Comparison of ENCODE assay signal across 8 mouse cellular contexts in genomic region chr4:99445077-99445754, GRCm38 (mm10).
DNase-seq lines count a peak whose midpoint lies in the region; ATAC-seq and TF ChIP-seq lines count a peak whose summit lies in the region.

No protein-coding gene starts in this region.

- TF ChIP-seq CTCF in E14TG2a.4 (conservative IDR thresholded peaks at IDR 0.05; ENCODE audit: low read length): no peak
- peak; percentile 31; the same call in 1 of the 2 replicates for TF ChIP-seq CTCF in kidney, postnatal 0 days (IDR thresholded peaks at IDR 0.05; ENCODE audit: low read depth)

- no peak overlapping the region for H3K9ac ChIP-seq in forebrain, embryonic 11.5 days (ENCODE audit: low read length)
- H3K9ac ChIP-seq in kidney, postnatal 0 days (ENCODE audit: low read depth, low read length): no peak overlapping the region
- no peak overlapping the region; the same call in 1 of the 2 replicates for H3K9ac ChIP-seq in midbrain, embryonic 16.5 days (ENCODE audit: low read depth, low read length)

- peak overlapping the region; percentile 34; the same call in 1 of the 2 replicates for H3K4me2 ChIP-seq in forebrain, embryonic 11.5 days (ENCODE audit: low read depth, low read length, severe bottlenecking)
- H3K4me2 ChIP-seq in kidney, postnatal 0 days (ENCODE audit: low read length): peak overlapping the region; percentile 47
- H3K4me2 ChIP-seq in midbrain, embryonic 16.5 days (ENCODE audit: low read length): peak overlapping the region; percentile 57

- whole genome bisulfite sequencing in forebrain, embryonic 11.5 days: 45% methylated on average over 28 of the region's 28 CpGs
- WGBS in kidney, postnatal 0 days: 28% methylated on average over 28 of the region's 28 CpGs
- WGBS in midbrain, embryonic 16.5 days: 50% methylated on average over 28 of the region's 28 CpGs

- H3K27me3 ChIP-seq in E14TG2a.4 (ENCODE audit: insufficient read depth, low read length): peaks cover 24% of the 10 kb centered on the region
- no peaks in the 10 kb centered on the region for H3K27me3 ChIP-seq in forebrain, embryonic 11.5 days (ENCODE audit: control insufficient read depth, insufficient read depth, low read length)
- no peaks in the 10 kb centered on the region for H3K27me3 ChIP-seq in kidney, postnatal 0 days (ENCODE audit: insufficient read depth, low read length)
- no peaks in the 10 kb centered on the region for H3K27me3 ChIP-seq in midbrain, embryonic 16.5 days (ENCODE audit: control insufficient read depth, insufficient read depth, low read depth, low read length)

- peak overlapping the region; percentile 74 for H3K4me3 ChIP-seq in E14TG2a.4 (replicated peaks; ENCODE audit: low read length)
- H3K4me3 ChIP-seq in forebrain, embryonic 11.5 days (ENCODE audit: low read depth, low read length): 0 out of 2 replicates have a peak overlapping the region, but pooled peaks have one; percentile 12
- H3K4me3 ChIP-seq in kidney, postnatal 0 days (replicated peaks; ENCODE audit: low read depth, low read length): peak overlapping the region; percentile 20
- H3K4me3 ChIP-seq in midbrain, embryonic 16.5 days (ENCODE audit: low read depth, low read length): peak overlapping the region; percentile 34

- peaks cover 5% of the 10 kb centered on the region; the same call in 1 of the 2 replicates for H3K4me1 ChIP-seq in E14TG2a.4 (replicated peaks; ENCODE audit: low read depth, low read length)
- no peaks in the 10 kb centered on the region for H3K4me1 ChIP-seq in forebrain, embryonic 11.5 days (replicated peaks; ENCODE audit: control insufficient read depth, insufficient read depth, low read length)
- no peaks in the 10 kb centered on the region for H3K4me1 ChIP-seq in kidney, postnatal 0 days (replicated peaks; ENCODE audit: insufficient read depth, low read length)
- no peaks in the 10 kb centered on the region; the same call in 1 of the 2 replicates for H3K4me1 ChIP-seq in midbrain, embryonic 16.5 days (ENCODE audit: control insufficient read depth, insufficient read depth, low read length)

- DNase-seq in frontal cortex, adult 2 months (ENCODE audit: extremely low spot score in 1 of 2, low spot score in 1 of 2): peak; percentile 10 to 17
- no peak for DNase-seq in frontal cortex, postnatal 14 days (ENCODE audit: low spot score in 2 of 2)
- peak; percentile 52 for DNase-seq in forebrain, embryonic 11.5 days (ENCODE audit: low spot score)
- DNase-seq in kidney, postnatal 0 days (ENCODE audit: low spot score): peak; percentile 30

- no peak for ATAC-seq in forebrain, embryonic 11.5 days (replicated peaks; ENCODE audit: low FRiP score)
- ATAC-seq in kidney, postnatal 0 days (replicated peaks; ENCODE audit: low FRiP score, low read depth): 0 out of 2 replicates have a peak, but pooled peaks have one; percentile 36
- peak; percentile 77; the same call in 1 of the 2 replicates for ATAC-seq in midbrain, embryonic 16.5 days
- no peak for ATAC-seq in inflammation-experienced regulatory T-cells, adult 6 months
- no peak for ATAC-seq in monocyte, adult 5-6 weeks (replicated peaks; ENCODE audit: insufficient number of reproducible peaks, low FRiP score, low TSS enrichment, poor library complexity, severe bottlenecking)

- H3K9me3 ChIP-seq in E14TG2a.4 (ENCODE audit: low read length): no peaks in the 10 kb centered on the region
- no peaks in the 10 kb centered on the region for H3K9me3 ChIP-seq in forebrain, embryonic 11.5 days (ENCODE audit: control insufficient read depth, low read length)
- no peaks in the 10 kb centered on the region for H3K9me3 ChIP-seq in kidney, postnatal 0 days (replicated peaks; ENCODE audit: low read length)
- H3K9me3 ChIP-seq in midbrain, embryonic 16.5 days (replicated peaks; ENCODE audit: control insufficient read depth, low read length, poor library complexity, severe bottlenecking): no peaks in the 10 kb centered on the region

- H3K27ac ChIP-seq in forebrain, embryonic 11.5 days (ENCODE audit: low read depth, low read length): no peak overlapping the region
- H3K27ac ChIP-seq in kidney, postnatal 0 days: no peak overlapping the region
- H3K27ac ChIP-seq in midbrain, embryonic 16.5 days (ENCODE audit: low read length): no peak overlapping the region

- no peaks in the 10 kb centered on the region for H3K36me3 ChIP-seq in E14TG2a.4 (ENCODE audit: insufficient read depth, low read length)
- H3K36me3 ChIP-seq in forebrain, embryonic 11.5 days (ENCODE audit: control insufficient read depth, insufficient read depth, low read length): no peaks in the 10 kb centered on the region
- no peaks in the 10 kb centered on the region for H3K36me3 ChIP-seq in kidney, postnatal 0 days (ENCODE audit: insufficient read depth, low read length)
- H3K36me3 ChIP-seq in midbrain, embryonic 16.5 days (ENCODE audit: control insufficient read depth, insufficient read depth, low read length): no peaks in the 10 kb centered on the region

Comparison
In these comparisons a context has a peak if more than half of its experiments do, and no peak if none do; other contexts are left out.
1. DNase-seq: peak in frontal cortex, adult 2 months (2 of 2), forebrain, embryonic 11.5 days (single experiment) and kidney, postnatal 0 days (single experiment); none in frontal cortex, postnatal 14 days (0 of 2).
2. H3K4me3 ChIP-seq: peak in every context shown above with its lines; median percentile 74 in E14TG2a.4; 34 in midbrain, embryonic 16.5 days; 20 in kidney, postnatal 0 days; 12 in forebrain, embryonic 11.5 days.
3. ATAC-seq: peak in kidney, postnatal 0 days (single experiment) and midbrain, embryonic 16.5 days (single experiment); none in forebrain, embryonic 11.5 days (single experiment), inflammation-experienced regulatory T-cells, adult 6 months (single experiment) and monocyte, adult 5-6 weeks (single experiment).
4. Peak in every context shown above with its lines, with median percentiles within 50 percentile points of each other: H3K4me2 ChIP-seq.